Mouse (Mus musculus) thymus, postnatal 36 days (tissue): ENCODE data around the gene Eif4g3.
A peak's percentile ranks its signal among the peaks of the same experiment; 100 is the strongest.

Experiments
- DNase-seq, 2 experiments: peaks; one replicate each; pipeline ENCODE4 v3.0.0; 2022; ENCODE audit warnings: mixed read lengths in 2 of 2

Eif4g3 gene

GRCm38 (mm10) chr4:138163836-138164235 lies 171.0 kb downstream of the Eif4g3 start:
- no peak for DNase-seq

- DNase-seq = no peak
Measured at GRCm38 (mm10) chr4:138164860-138165259, 172.0 kb downstream of the Eif4g3 start.

GRCm38 (mm10) chr4:138166519-138166918 lies 173.7 kb downstream of the Eif4g3 start:
- DNase-seq = no peak

- no peak for DNase-seq
Measured at GRCm38 (mm10) chr4:138168162-138168561, 175.3 kb downstream of the Eif4g3 start.

- no peak for DNase-seq
Measured at GRCm38 (mm10) chr4:138169420-138169819, 176.6 kb downstream of the Eif4g3 start.

- no peak for DNase-seq
Measured at GRCm38 (mm10) chr4:138172686-138173085, 179.9 kb downstream of the Eif4g3 start.

- DNase-seq = no peak
Measured at GRCm38 (mm10) chr4:138179391-138179790, 186.6 kb downstream of the Eif4g3 start.

DNA sequence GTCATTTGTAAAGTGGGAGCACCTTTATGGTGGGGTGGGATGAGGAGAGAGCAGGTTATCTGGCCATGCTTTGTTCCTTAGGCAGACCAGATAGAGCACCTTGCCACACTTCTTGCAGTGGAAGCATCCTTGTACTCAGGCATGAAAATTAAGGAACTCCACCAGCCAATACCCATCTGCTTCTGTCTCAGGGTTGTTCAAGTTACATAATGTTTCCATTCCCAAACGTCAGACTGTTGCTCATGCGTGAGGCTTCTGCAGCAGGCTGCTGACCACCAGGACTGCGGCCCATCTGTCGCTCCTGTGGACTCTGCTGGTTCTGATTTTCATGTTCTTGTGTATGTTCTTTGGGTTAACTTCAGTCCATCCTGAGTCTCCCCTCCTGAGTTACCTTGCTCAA lies 187.9 kb downstream of the Eif4g3 start:
- DNase-seq = no peak

GRCm38 (mm10) chr4:138184056-138184455 lies 191.2 kb downstream of the Eif4g3 start:
- no peak for DNase-seq

GRCm38 (mm10) chr4:138184573-138184981 lies 191.8 kb downstream of the Eif4g3 start:
- no peak for DNase-seq

GRCm38 (mm10) chr4:138185961-138186360 lies 193.1 kb downstream of the Eif4g3 start:
- DNase-seq = no peak

GRCm38 (mm10) chr4:138187995-138188394 lies 195.2 kb downstream of the Eif4g3 start:
- no peak for DNase-seq

GRCm38 (mm10) chr4:138192561-138192960 lies 199.7 kb downstream of the Eif4g3 start:
- no peak for DNase-seq

GRCm38 (mm10) chr4:138200769-138201168 lies 207.9 kb downstream of the Eif4g3 start:
- DNase-seq = no peak

GRCm38 (mm10) chr4:138201696-138202095 lies 208.9 kb downstream of the Eif4g3 start:
- no peak for DNase-seq

DNA sequence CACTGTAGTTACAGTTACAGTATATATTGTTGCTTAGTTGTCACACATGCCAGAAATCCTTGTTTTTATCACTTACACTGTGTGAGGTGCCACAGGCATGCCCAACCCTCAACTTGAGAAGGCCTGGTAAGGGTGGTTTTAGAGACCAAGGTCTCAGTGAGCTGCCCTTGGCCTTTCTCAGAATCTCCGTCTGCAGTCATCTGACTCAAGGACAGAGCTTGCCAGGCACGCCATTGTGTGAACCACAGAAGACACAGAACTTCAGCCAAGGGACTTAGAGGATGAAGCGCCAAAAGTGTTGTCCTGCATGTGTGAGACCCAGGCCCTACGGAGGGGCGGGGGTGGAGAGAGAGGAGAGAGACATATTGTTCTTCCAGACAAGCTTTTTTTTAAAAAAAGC lies 217.3 kb downstream of the Eif4g3 start:
- no peak for DNase-seq

DNA sequence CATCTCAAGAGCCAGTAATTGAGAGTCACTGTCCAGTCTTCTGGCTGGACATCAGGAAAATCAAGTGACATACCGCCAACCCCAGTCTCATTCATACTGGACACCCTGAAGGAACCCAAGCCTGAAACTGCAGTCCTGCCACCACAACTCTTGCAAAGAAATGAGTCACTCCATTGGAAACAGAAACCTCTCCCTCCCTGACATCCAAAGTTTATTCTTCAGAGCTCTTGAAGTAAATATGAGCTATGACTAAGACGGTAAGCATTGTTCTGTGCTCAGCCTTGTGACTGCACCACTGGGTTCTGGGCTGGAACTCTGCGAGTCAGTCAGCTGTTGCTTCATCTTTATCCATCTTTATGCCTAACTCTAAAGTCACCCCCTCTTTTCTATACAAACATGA lies 221.0 kb downstream of the Eif4g3 start:
- DNase-seq = no peak

DNA sequence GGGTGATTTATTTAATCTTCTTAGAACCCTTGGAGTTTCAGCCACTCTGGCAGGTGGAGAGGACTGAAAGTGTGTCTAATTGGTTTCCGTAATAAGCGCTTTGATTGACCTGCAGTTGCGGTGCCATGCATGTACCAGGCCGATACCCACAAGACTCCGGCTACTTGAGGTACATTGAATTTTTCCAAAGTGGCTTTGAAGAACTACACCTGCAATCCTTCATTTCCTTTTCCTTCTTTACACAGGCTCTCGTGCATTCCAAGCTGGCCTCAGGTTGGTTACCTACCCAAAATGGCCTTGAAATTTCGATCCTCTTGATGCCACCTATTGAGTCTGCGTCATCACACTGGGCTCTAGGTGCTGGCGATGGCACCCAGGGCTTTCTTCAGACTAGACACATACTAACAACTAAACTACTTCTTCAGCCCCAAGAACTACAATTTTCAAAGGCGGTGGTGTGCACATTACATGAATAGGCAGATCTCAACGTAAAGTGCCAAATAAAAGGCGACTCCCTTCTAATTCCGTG lies 222.9 kb downstream of the Eif4g3 start:
- DNase-seq = no peak

DNA sequence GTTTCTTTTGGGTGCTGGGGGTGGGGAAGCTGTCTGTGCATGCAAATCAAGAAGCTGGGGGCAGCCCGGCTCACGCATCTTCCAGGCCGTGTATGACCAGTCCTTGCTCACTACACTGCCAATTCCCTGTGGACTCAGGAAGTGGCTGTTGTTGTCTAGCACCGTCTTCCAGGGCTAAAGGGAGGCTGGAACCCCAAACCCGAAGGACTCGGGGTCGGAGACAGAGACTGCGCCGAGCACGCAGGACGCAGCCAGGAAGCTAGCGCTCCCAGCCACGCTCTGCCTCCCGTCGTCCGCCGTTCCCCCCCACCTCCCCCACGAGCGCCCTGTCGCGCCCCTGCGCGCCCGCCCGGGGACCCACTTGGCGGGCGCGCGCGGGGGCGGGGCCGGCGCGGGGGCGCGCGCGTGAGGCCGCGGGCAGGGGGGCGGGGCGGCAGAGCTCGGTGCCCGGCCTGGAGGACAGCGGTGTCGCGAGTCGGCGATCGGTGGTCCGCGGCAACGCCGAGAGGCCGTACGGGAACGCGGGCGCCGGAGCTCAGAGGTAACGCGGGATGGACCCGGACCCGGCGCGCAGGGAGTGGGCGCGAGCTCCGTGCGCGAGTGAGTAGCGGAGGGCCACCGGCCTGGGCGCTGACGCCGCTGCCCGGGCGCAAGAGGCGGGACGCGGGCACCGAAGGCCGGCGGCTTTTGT lies 223.5 kb downstream of the Eif4g3 start, which contains the start of gene Hp1bp3:
Gene Hp1bp3, plus strand, starts transcription at position 97 of the 691 bp plus-strand sequence.
- peak; percentile 85 to 88 for DNase-seq

- peak; percentile 98 to 99 for DNase-seq
Measured at GRCm38 (mm10) chr4:138216891-138217392, 224.1 kb downstream of the Eif4g3 start.

DNA sequence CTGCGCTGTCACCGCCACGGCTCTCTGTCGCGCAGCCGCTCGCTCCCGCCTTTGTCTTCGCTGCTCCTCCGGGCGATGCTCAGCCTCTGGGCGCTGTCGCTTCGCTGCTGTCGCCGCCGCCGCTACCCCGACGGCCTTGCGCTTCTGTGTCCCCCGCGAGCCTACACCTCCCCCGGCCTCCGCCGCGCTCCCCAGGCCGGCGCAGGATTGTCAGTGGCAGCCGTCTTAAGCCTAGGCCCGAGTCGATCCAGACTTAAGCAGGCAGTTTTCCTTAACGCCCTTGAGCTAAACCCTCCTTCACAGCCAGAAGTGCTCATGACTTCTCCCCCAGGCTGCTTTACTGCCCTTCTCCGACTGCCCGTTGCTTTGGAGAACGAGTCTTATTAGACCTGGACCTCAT lies 224.6 kb downstream of the Eif4g3 start:
- DNase-seq = no peak

- no peak for DNase-seq
Measured at GRCm38 (mm10) chr4:138217951-138218685, 225.3 kb downstream of the Eif4g3 start.

- DNase-seq = no peak
Measured at GRCm38 (mm10) chr4:138219331-138219730, 226.5 kb downstream of the Eif4g3 start.

DNA sequence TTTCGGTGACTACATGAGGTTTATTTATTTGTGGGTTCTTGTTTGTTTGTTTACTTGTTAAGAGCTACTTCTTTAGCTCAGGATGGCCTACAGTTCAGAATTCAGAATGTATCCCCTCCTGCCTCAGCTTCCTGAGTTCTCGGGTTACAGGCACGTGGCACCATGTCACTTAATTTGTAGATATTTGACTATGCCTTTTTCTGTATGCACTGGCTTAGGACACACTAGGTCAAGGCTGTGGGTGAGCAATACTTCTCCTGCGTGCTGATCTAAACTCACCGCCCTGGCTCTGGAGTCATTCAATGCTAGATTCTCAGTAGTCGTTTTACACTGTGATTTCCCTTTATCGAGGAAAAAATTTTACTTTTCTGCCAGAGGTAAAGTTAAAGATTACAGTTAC lies 227.9 kb downstream of the Eif4g3 start:
- DNase-seq = no peak
